Mouse (Mus musculus): ENCODE measurements around the gene Hapln2.

DNA sequence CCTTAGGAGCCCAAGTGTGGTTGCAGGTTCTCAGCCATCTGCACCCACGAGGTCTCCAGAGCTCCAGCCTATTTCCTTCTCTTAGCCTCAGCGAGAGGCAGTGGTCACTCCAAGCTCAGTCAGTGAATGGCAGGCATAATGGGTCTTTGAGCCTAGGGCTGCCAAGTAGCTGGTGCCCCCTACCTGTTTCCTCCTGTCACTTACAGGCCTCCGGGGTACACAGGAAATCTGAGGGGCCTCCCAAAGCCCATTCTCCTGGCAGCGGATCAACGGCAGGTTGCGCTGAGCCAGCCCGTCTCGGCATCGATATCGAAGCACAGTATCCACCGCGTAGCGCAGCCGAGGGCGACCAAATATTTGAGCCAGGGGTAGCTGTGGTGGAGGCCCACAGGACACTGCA, 39.3 kb downstream of the Hapln2 start:
- no peak for TF ChIP-seq GATA1 (IDR thresholded peaks at IDR 0.05; ENCODE audit: borderline replicate concordance, low read length)
- no peak for TF ChIP-seq FLI1 (IDR thresholded peaks at IDR 0.05; ENCODE audit: low read length)
